Mouse (Mus musculus) heart, postnatal 0 days (tissue): ENCODE results near the gene Frrs1l. TPM values are rescaled to one million over a fixed set of nuclear protein-coding genes. Genes with fewer than 3 reads are reported as not detected.

ENCODE experiments used
- ATAC-seq: fragments of 200-750 bp; cut with Nextera tagmentation; 2 replicates; pipeline ENCODE4 v1.8.0; 2017; ENCODE audit warnings: low read depth, moderate number of reproducible peaks, moderate library complexity; ENCODE audit not compliant: insufficient read depth
- DNase-seq: peaks from one replicate; pipeline ENCODE4 v3.0.0-alpha.2; 2016; ENCODE audit warnings: low spot score
- H3K27ac ChIP-seq: fragments of 300-500 bp; sonication (generic); 2 replicates; pipeline ENCODE4 v1.5.1; 2014; ENCODE audit warnings: low read depth, mild to moderate bottlenecking
- H3K27me3 ChIP-seq: fragments of 300-500 bp; sonication (generic); 2 replicates; pipeline ENCODE4 v1.6.1; 2014; ENCODE audit warnings: low read length, mixed read lengths; ENCODE audit not compliant: control insufficient read depth, insufficient read depth
- H3K36me3 ChIP-seq: fragments of 300-500 bp; sonication (generic); replicated peaks from 2 replicates; pipeline ENCODE4 v1.6.1; 2014; ENCODE audit warnings: low read length, mixed read lengths; ENCODE audit not compliant: control insufficient read depth, insufficient read depth
- H3K4me1 ChIP-seq: fragments of 300-500 bp; sonication (generic); 2 replicates; pipeline ENCODE4 v1.6.1; 2014; ENCODE audit warnings: antibody characterized with exemption; ENCODE audit not compliant: control insufficient read depth, insufficient read depth
- H3K4me2 ChIP-seq: fragments of 300-500 bp; sonication (generic); 2 replicates; pipeline ENCODE4 v1.6.1; 2014; ENCODE audit warnings: low read depth, mild to moderate bottlenecking, low read length, moderate library complexity
- H3K4me3 ChIP-seq: fragments of 300-500 bp; sonication (generic); 2 replicates; pipeline ENCODE4 v1.5.1; 2014; ENCODE audit warnings: low read depth, low read length
- H3K9ac ChIP-seq: fragments of 300-500 bp; sonication (generic); replicated peaks from 2 replicates; pipeline ENCODE4 v1.6.1; 2014; ENCODE audit warnings: low read depth, low read length, mixed read lengths
- H3K9me3 ChIP-seq: fragments of 300-500 bp; sonication (generic); replicated peaks from 2 replicates; pipeline ENCODE4 v1.6.1; 2016; ENCODE audit warnings: low read length; ENCODE audit not compliant: control insufficient read depth
- CTCF ChIP-seq: IDR thresholded peaks from 2 replicates; pipeline ENCODE4 v1.5.1; 2016; ENCODE audit warnings: antibody characterized with exemption, control low read depth, low read depth
- EP300 ChIP-seq: IDR thresholded peaks from 2 replicates; pipeline ENCODE4 v1.6.1; 2016; ENCODE audit warnings: antibody characterized with exemption, low read depth
- WGBS: fragments of 180-500 bp; shearing (Covaris S2); extraction: QIAGEN DNeasy Blood & Tissue Kit; methylation state at CpG from one replicate; pipeline ENCODE4 v1.1.7; 2014; 5-methylcytosine and 5-hydroxymethylcytosine counted together
- polyA plus RNA-seq: library from polyadenylated mRNA; unstranded; fragments of >200 nt; fragmentation: Nextera tagmentation; extraction: Ambion mirVana; gene quantifications from 2 replicates; pipeline ENCODE4 v1.2.1, GENCODE M21; 2015
- total RNA-seq: library from RNA; depleted of rRNA; stranded (reverse); fragments of >200 nt; gene quantifications from 2 replicates; pipeline ENCODE4 v1.2.3, GENCODE M21; 2014; ENCODE audit warnings: low replicate concordance

Gene Frrs1l
- total and polyA plus RNA-seq, 2 experiments from 2014 or later: not detected

DNA sequence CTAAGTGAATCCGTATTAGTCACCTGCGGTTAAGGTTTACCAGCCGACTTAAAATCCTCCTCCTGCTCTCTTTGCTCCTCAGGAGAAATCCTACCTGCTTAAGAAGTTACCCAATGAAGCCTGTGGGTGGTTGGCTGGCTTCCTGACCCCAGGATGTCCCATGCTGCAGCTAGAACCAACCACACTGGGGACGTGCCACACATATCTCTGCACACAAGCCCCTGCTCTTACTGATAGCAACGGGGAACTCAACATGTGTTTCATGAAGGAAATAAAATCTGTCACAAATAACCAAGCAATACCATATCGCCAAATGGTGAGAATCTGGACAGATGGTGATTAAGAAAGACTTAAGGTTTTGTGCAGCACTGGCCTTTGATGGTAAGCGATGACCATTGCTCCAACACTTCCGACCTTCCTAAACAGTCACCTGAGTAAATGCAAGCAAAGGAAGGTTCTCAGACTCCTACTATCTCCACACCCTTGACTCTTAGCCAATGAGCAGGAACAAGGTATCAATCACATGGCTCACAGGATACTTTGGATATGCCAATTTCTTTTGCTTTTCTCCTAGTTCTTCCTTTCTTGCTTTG, 21.4 kb upstream of the Frrs1l start:
- Histone ChIP-seq H3K4me1 (no peaks in the 10 kb centered on the region), H3K27me3 (0 out of 2 replicates have a peak, but pooled peaks cover 5% of the 10 kb centered on the region), H3K36me3 (no peaks in the 10 kb centered on the region), H3K9me3 (no peaks in the 10 kb centered on the region), H3K9ac (no peak overlapping the region), H3K4me3 (no peak overlapping the region), H3K27ac (no peak overlapping the region), H3K4me2 (no peak overlapping the region)
- no peak for DNase-seq
- WGBS: 57% methylated on average over 8 of the region's 8 CpGs
- ATAC-seq: no peak
- TF ChIP-seq CTCF: no peak
- TF ChIP-seq EP300: no peak

DNA sequence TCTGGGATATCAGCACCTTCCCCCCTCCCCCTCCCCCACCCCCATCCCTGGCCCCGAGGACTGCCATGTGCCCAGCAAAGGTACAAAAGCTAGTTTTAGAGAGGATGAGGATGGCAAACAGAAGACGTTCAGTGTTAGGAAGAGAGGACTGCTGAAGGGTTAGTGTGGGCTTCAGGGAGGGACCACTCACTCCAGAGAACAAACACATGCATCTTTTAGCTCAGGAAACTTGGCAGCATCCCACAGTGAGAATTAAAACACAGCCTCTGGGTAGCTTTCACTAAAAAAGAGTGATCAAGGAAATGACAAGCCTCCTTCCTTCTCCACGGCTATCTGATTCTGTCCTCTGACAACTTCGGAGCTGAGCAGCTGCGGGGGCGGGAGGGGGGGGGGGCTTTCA, 20.7 kb upstream of the Frrs1l start:
- TF ChIP-seq EP300 (no peak), CTCF (no peak)
- H3K9ac ChIP-seq: no peak overlapping the region
- H3K4me2 ChIP-seq: no peak overlapping the region
- 0 out of 2 replicates have a peak, but pooled peaks cover 5% of the 10 kb centered on the region for H3K27me3 ChIP-seq
- H3K27ac ChIP-seq: no peak overlapping the region
- DNase-seq (no peak), ATAC-seq (no peak)
- H3K4me1 ChIP-seq: no peaks in the 10 kb centered on the region
- no peak overlapping the region for H3K4me3 ChIP-seq
- WGBS: 17% methylated on average over 6 of the region's 6 CpGs
- no peaks in the 10 kb centered on the region for H3K36me3 ChIP-seq
- no peaks in the 10 kb centered on the region for H3K9me3 ChIP-seq

DNA sequence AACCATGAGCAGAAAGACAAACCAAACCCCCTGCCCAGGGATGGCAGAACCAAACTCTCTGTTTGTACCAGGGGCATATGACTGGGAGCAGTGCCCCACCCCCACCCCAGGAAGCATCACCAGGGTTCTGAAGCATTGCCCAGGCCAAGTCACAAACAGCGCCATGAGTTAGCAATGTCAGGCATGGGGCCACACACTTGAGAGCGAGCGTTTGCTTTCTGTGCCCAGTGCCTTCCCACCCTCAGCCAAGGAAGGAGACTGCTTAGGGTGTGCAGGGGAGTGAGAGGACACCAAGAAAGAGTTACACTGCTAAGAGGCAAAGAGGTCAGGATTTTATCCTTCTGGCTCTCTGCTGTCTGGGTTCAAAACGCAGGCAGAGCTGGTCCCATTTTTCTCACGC, 20.2 kb upstream of the Frrs1l start:
- 0 out of 2 replicates have a peak, but pooled peaks cover 5% of the 10 kb centered on the region for H3K27me3 ChIP-seq
- no peaks in the 10 kb centered on the region for H3K9me3 ChIP-seq
- no peaks in the 10 kb centered on the region for H3K36me3 ChIP-seq
- ATAC-seq (no peak; the same call in 1 of the 2 replicates), DNase-seq (no peak)
- H3K4me2 ChIP-seq: no peak overlapping the region
- WGBS: 26% methylated on average over 5 of the region's 5 CpGs
- H3K27ac ChIP-seq: no peak overlapping the region
- TF ChIP-seq CTCF (no peak), EP300 (no peak)
- H3K9ac ChIP-seq: no peak overlapping the region
- no peak overlapping the region for H3K4me3 ChIP-seq
- H3K4me1 ChIP-seq: no peaks in the 10 kb centered on the region

DNA sequence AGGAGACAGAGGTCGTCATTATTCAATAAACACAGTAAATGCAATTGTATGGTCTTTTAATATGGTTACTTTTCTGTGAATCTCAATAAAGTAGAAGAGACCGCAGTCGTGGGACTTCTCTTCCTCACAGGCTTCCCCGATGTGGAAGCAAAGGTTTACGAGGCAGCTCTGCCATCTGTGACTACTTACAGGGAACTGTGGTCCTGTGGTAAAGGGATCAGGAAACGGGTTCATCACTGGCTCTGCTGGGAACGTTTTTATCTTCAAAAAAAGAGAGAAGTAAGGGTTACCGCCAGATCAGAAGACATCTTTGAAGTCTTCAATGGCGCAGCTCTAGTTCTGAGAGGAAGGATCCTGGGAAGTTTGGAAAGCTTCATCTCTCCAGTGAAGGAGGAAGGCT, 17.5 kb upstream of the Frrs1l start:
- H3K4me2 ChIP-seq: no peak overlapping the region
- no peak for DNase-seq
- H3K27ac ChIP-seq: no peak overlapping the region
- H3K4me1 ChIP-seq: no peaks in the 10 kb centered on the region
- ATAC-seq: no peak
- H3K27me3 ChIP-seq: 0 out of 2 replicates have a peak, but pooled peaks cover 5% of the 10 kb centered on the region
- no peak overlapping the region for H3K9ac ChIP-seq
- no peak overlapping the region for H3K4me3 ChIP-seq
- TF ChIP-seq CTCF: no peak
- no peak for TF ChIP-seq EP300
- 71% methylated on average over 9 of the region's 9 CpGs for WGBS
- no peaks in the 10 kb centered on the region for H3K9me3 ChIP-seq
- no peaks in the 10 kb centered on the region for H3K36me3 ChIP-seq

DNA sequence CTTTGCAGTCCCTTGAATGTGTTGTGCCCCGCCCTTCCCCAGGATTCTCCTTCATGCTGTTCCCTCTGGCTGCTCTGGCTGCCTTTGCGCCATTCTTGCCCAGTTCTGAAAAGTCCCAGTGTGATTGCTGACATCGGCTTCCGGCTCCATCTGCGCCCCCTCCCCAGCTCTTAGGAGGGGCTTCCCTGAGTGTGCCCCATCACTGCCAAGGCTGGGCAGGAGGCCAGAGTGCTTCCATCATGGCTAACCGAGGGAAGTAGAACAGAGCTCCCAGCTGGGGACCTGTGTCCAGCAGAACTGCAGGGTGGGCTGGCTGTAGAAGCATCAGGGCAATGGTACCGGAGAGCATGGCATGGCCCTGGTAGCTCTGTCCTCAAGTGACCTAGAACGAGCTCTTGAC, 14.8 kb upstream of the Frrs1l start:
- TF ChIP-seq CTCF (no peak), EP300 (no peak)
- no peak overlapping the region for H3K27ac ChIP-seq
- no peak for ATAC-seq
- H3K27me3 ChIP-seq: 0 out of 2 replicates have a peak, but pooled peaks cover 3% of the 10 kb centered on the region
- no peak overlapping the region for H3K4me2 ChIP-seq
- H3K9me3 ChIP-seq: no peaks in the 10 kb centered on the region
- H3K4me1 ChIP-seq: no peaks in the 10 kb centered on the region
- 70% methylated on average over 8 of the region's 8 CpGs for WGBS
- H3K9ac ChIP-seq: no peak overlapping the region
- H3K36me3 ChIP-seq: no peaks in the 10 kb centered on the region
- DNase-seq: no peak
- no peak overlapping the region for H3K4me3 ChIP-seq

DNA sequence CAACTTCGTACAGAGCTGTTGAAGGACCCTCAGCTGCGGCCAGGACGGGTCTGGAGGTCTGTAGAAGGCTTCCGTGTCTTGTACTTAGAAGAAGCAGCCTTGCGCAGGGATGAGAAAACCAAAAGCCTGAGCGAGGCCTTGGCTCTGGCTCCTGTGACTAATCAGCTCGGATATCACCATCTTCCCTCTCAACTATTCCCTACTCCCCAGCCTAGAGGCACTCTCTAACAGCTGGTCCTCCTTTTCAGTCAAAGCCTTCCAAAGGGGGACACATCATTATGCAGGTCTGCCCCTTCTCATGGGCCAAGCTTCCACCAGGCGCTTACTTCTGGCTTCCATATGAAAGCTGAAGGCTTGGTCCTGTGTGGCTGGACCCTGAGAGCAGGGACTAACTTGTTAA, 13.7 kb upstream of the Frrs1l start:
- no peak overlapping the region for H3K9ac ChIP-seq
- WGBS: 86% methylated on average over 8 of the region's 8 CpGs
- TF ChIP-seq CTCF (no peak), EP300 (no peak)
- ATAC-seq (no peak), DNase-seq (no peak)
- no peak overlapping the region for H3K27ac ChIP-seq
- H3K4me2 ChIP-seq: no peak overlapping the region
- no peaks in the 10 kb centered on the region for H3K9me3 ChIP-seq
- H3K36me3 ChIP-seq: no peaks in the 10 kb centered on the region
- H3K4me3 ChIP-seq: no peak overlapping the region
- H3K4me1 ChIP-seq: no peaks in the 10 kb centered on the region
- H3K27me3 ChIP-seq: no peaks in the 10 kb centered on the region
